Mouse (Mus musculus): ENCODE data around the gene Traf1.

The Traf1 gene

GRCm38 (mm10) chr2:34906861-34907604, 54.5 kb downstream of the Traf1 start:
- in situ Hi-C loops (cut with MboI; ENCODE audit: unreplicated experiment in 2 of 2): loop anchor here in 1 of 2 experiments (10.0 kb wide), 1 partner anchor 122 kb away; no protein-coding TSS in a partner anchor

- in situ Hi-C loops (cut with MboI; ENCODE audit: unreplicated experiment in 2 of 2): loop anchor here in 1 of 2 experiments (10.0 kb wide), 1 partner anchor 122 kb away; no protein-coding TSS in a partner anchor
Observed at GRCm38 (mm10) chr2:34906426-34906825, 55.1 kb downstream of the Traf1 start.

GRCm38 (mm10) chr2:34904849-34905542, 56.6 kb downstream of the Traf1 start:
- in situ Hi-C loops (cut with MboI; ENCODE audit: unreplicated experiment in 2 of 2): loop anchor here (5.0 to 10.0 kb wide), 2 partner anchors 57 to 120 kb away; partner anchors contain the start of gene Traf1 (in 2 of the 2)

- in situ Hi-C loops (cut with MboI; ENCODE audit: unreplicated experiment in 2 of 2): loop anchor here (5.0 to 10.0 kb wide), 2 partner anchors 58 to 119 kb away; partner anchors contain the start of gene Traf1 (in 2 of the 2)
Observed at GRCm38 (mm10) chr2:34903652-34904405, 57.7 kb downstream of the Traf1 start.

- in situ Hi-C loops (cut with MboI; ENCODE audit: unreplicated experiment in 2 of 2): loop anchor here (5.0 to 10.0 kb wide), 2 partner anchors 59 to 118 kb away; partner anchors contain the start of gene Traf1 (in 2 of the 2)
Observed at GRCm38 (mm10) chr2:34903191-34903590, 58.4 kb downstream of the Traf1 start.

GRCm38 (mm10) chr2:34902731-34903130, 58.8 kb downstream of the Traf1 start:
- in situ Hi-C loops (cut with MboI; ENCODE audit: unreplicated experiment in 2 of 2): loop anchor here (5.0 to 10.0 kb wide), 2 partner anchors 60 to 118 kb away; partner anchors contain the start of gene Traf1 (in 2 of the 2)

GRCm38 (mm10) chr2:34901726-34902125, 59.8 kb downstream of the Traf1 start:
- in situ Hi-C loops (cut with MboI; ENCODE audit: unreplicated experiment in 2 of 2): loop anchor here (5.0 to 10.0 kb wide), 2 partner anchors 61 to 117 kb away; partner anchors contain the start of gene Traf1 (in 2 of the 2)

- in situ Hi-C loops (cut with MboI; ENCODE audit: unreplicated experiment in 2 of 2): loop anchor here (5.0 to 10.0 kb wide), 2 partner anchors 62 to 116 kb away; partner anchors contain the start of gene Traf1 (in 2 of the 2)
Observed at GRCm38 (mm10) chr2:34900412-34900811, 61.2 kb downstream of the Traf1 start.

- in situ Hi-C loops (cut with MboI; ENCODE audit: unreplicated experiment in 2 of 2): loop anchor here (5.0 to 10.0 kb wide), 2 partner anchors 63 to 115 kb away; partner anchors contain the start of gene Traf1 (in 2 of the 2)
Observed at GRCm38 (mm10) chr2:34899682-34900081, 61.9 kb downstream of the Traf1 start.

GRCm38 (mm10) chr2:34897820-34898219, 63.8 kb downstream of the Traf1 start:
- in situ Hi-C loops (cut with MboI; ENCODE audit: unreplicated experiment in 2 of 2): no loop called here

GRCm38 (mm10) chr2:34896821-34897460, 64.6 kb downstream of the Traf1 start:
- in situ Hi-C loops (cut with MboI; ENCODE audit: unreplicated experiment in 2 of 2): no loop called here

- in situ Hi-C loops (cut with MboI; ENCODE audit: unreplicated experiment in 2 of 2): no loop called here
Observed at GRCm38 (mm10) chr2:34895503-34896113, 66.0 kb downstream of the Traf1 start.

GRCm38 (mm10) chr2:34893950-34894349, 67.6 kb downstream of the Traf1 start:
- in situ Hi-C loops (cut with MboI; ENCODE audit: unreplicated experiment in 2 of 2): no loop called here

Measured in v-Abl transformed pro-B cells (cell line).